Mouse (Mus musculus) lung, postnatal 10 days (tissue): ENCODE measurements around the gene Kazn.

ENCODE experiments used
- DNase-seq: peaks from one replicate; pipeline ENCODE4 v3.0.0; 2021

Gene Kazn

GRCm38 (mm10) chr4:142162102-142162501 lies 77.1 kb downstream of the Kazn start:
- DNase-seq = peak; percentile 47

GRCm38 (mm10) chr4:142160041-142160440 lies 79.2 kb downstream of the Kazn start:
- DNase-seq = peak; percentile 54

GRCm38 (mm10) chr4:142156506-142156905 lies 82.7 kb downstream of the Kazn start:
- peak; percentile 61 for DNase-seq

- no peak for DNase-seq
Measured at GRCm38 (mm10) chr4:142154246-142154645, 85.0 kb downstream of the Kazn start.

GRCm38 (mm10) chr4:142153526-142153925 lies 85.7 kb downstream of the Kazn start:
- peak; percentile 92 for DNase-seq

- no peak for DNase-seq
Measured at GRCm38 (mm10) chr4:142152733-142153422, 86.3 kb downstream of the Kazn start.

- DNase-seq = no peak
Measured at GRCm38 (mm10) chr4:142150086-142150485, 89.1 kb downstream of the Kazn start.

- no peak for DNase-seq
Measured at GRCm38 (mm10) chr4:142149202-142149601, 90.0 kb downstream of the Kazn start.

- no peak for DNase-seq
Measured at GRCm38 (mm10) chr4:142147671-142148070, 91.5 kb downstream of the Kazn start.

GRCm38 (mm10) chr4:142144096-142144495 lies 95.1 kb downstream of the Kazn start:
- peak; percentile 48 for DNase-seq

GRCm38 (mm10) chr4:142143290-142143689 lies 95.9 kb downstream of the Kazn start:
- no peak for DNase-seq

GRCm38 (mm10) chr4:142139729-142140128 lies 99.5 kb downstream of the Kazn start:
- no peak for DNase-seq

GRCm38 (mm10) chr4:142138356-142139099 lies 100.7 kb downstream of the Kazn start:
- no peak for DNase-seq

GRCm38 (mm10) chr4:142136766-142137503 lies 102.3 kb downstream of the Kazn start:
- no peak for DNase-seq

- DNase-seq = no peak
Measured at GRCm38 (mm10) chr4:142135515-142135914, 103.7 kb downstream of the Kazn start.

GRCm38 (mm10) chr4:142130162-142130561 lies 109.0 kb downstream of the Kazn start:
- DNase-seq = no peak

GRCm38 (mm10) chr4:142127275-142127788 lies 111.9 kb downstream of the Kazn start:
- no peak for DNase-seq

GRCm38 (mm10) chr4:142126641-142127274 lies 112.4 kb downstream of the Kazn start:
- no peak for DNase-seq

GRCm38 (mm10) chr4:142121164-142121563 lies 118.0 kb downstream of the Kazn start:
- DNase-seq = no peak

- no peak for DNase-seq
Measured at GRCm38 (mm10) chr4:142118522-142118921, 120.7 kb downstream of the Kazn start.

- no peak for DNase-seq
Measured at GRCm38 (mm10) chr4:142117993-142118392, 121.2 kb downstream of the Kazn start.

- peak; percentile 20 for DNase-seq
Measured at GRCm38 (mm10) chr4:142113306-142113705, 125.9 kb downstream of the Kazn start.
